Mouse (Mus musculus) left cerebral cortex, postnatal 14 days (tissue): ENCODE measurements around the gene Sulf2. TPM values are rescaled to one million over a fixed set of nuclear protein-coding genes. Genes with fewer than 3 reads are reported as not detected.

Experiments used
- DNase-seq, 2 experiments: peaks; one replicate each; pipeline ENCODE4 v3.0.0; 2021 to 2022; ENCODE audit warnings: low spot score in 2 of 2, mixed read lengths in 1 of 2
- intact Hi-C: fragments of 180-260 bp; cut with DNase I; formaldehyde crosslinking; loops from one replicate; pipeline ENCODE4 v1.15.1; 2025
- total RNA-seq, 2 experiments: library from RNA; stranded (reverse); gene quantifications; 2 replicates each; pipeline ENCODE4 v1.2.3; 2021

The Sulf2 gene
- total RNA-seq, 2 experiments from 2014 or later = 143 to 153 TPM

GRCm38 (mm10) chr2:166102893-166103292, 52.6 kb downstream of the Sulf2 start:
- intact Hi-C loops = loop anchor here (10.0 kb wide), 1 partner anchor 332 kb away; no protein-coding TSS in a partner anchor
- no peak for DNase-seq

- DNase-seq = peak in 1 of 2 experiments; percentile 67
- intact Hi-C loops = loop anchor here (10.0 kb wide), 1 partner anchor 334 kb away; no protein-coding TSS in a partner anchor
Observed at GRCm38 (mm10) chr2:166100309-166101262, 54.9 kb downstream of the Sulf2 start.

DNA sequence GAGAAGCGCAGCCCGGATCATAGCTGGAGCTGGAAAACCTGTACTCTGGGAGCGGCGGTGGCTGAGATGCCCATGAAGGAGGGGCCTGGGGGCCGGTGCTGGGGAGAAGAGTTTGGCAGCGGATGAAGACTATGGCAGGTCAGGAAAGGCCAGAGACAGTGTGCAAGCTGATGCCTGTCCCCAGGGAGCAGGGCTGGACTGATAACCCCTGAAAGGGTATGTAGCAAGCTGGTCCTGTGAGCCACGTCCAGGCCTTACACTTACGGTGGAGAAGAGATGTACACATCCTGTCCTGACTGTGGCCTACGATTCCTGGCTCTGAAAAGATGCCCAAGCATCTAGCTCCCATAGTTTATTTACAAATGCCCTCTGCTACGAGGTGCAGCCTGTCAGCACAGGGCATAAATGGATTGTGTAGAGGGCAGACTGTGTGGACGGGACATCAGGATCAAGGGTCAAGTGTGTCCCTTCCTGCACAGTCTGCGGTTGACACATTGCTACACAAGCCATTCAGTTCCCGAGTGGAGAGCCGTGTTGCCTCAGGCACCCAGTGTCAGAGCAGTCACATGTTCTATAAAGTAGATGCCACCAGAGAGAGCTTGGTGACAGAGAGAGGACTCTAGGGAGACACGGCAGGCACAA, 57.0 kb downstream of the Sulf2 start:
- DNase-seq = no peak

GRCm38 (mm10) chr2:166097443-166098291, 57.8 kb downstream of the Sulf2 start:
- intact Hi-C loops = no loop called here
- DNase-seq = no peak

More for the DNA sequence above, 57.0 kb downstream of the Sulf2 start:
- intact Hi-C loops = no loop called here

DNA sequence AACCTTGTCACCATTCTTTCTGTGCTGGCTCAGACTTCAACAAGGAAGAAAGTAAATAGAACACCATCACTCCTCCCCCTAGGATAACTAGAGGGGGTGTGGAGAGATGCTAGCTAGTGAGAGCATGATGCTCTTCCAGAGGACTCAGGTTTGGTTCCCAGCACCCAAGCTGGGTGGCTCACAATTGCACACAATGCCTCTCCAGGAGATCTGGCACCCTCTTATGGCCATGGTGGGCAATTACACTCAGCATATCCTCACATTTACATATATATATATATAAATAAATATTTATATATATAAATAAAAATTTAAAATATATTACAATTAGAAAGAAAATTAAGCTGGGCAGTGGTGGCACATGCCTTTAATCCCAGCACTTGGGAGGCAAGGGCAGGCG, 58.6 kb downstream of the Sulf2 start:
- no peak for DNase-seq

DNA sequence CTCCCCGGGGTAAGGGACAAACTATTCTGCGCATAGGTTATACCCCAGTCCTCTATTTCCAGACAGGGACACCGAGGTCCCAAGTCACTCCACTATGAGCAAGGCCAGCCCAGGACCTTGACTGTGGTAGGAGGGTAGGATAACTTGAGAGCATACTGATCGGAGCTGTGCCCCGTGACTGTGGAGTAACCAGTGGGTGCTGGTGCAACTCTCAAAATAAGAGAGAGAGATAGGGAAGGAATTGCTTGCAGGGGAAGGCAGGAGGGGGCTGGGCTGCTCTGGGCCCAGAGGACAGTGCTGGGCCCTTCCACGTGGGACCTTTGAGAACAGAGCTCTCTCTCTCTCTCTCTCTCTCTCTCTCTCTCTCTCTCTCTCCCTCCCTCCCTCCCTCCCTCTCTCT, 59.2 kb downstream of the Sulf2 start:
- intact Hi-C loops = no loop called here
- no peak for DNase-seq

More for the DNA sequence above, 58.6 kb downstream of the Sulf2 start:
- intact Hi-C loops = no loop called here

GRCm38 (mm10) chr2:166092412-166092811, 63.1 kb downstream of the Sulf2 start:
- intact Hi-C loops = no loop called here
- no peak for DNase-seq

GRCm38 (mm10) chr2:166091599-166091998, 63.9 kb downstream of the Sulf2 start:
- intact Hi-C loops = no loop called here
- DNase-seq = no peak

GRCm38 (mm10) chr2:166090131-166090581, 65.3 kb downstream of the Sulf2 start:
- intact Hi-C loops = no loop called here
- DNase-seq = no peak

- DNase-seq = no peak
- intact Hi-C loops = no loop called here
Observed at GRCm38 (mm10) chr2:166088991-166089390, 66.5 kb downstream of the Sulf2 start.

GRCm38 (mm10) chr2:166086457-166087233, 68.8 kb downstream of the Sulf2 start:
- no peak for DNase-seq
- intact Hi-C loops = no loop called here

GRCm38 (mm10) chr2:166085780-166086179, 69.7 kb downstream of the Sulf2 start:
- intact Hi-C loops = loop anchor here (2.0 kb wide), 1 partner anchor 479 kb away; no protein-coding TSS in a partner anchor
- no peak for DNase-seq

DNA sequence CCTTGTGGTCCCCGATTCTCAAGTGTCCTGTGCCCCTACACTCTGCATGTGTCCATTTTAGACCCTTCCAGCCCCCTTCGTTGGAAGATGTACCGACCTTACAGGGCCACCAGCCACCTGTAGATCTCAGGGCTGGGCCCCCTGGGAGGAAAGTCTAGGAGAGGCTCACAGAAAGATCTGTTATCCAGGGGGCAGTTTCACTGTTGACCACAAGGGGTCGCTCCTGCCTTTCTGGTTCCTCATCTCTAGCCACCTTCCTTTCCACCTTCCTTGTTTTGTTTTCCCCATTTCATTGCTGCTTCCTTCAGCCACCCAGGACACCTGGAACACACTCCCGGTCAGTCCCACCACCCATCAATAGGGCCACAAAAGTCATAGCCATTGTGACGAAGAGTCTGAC, 70.5 kb downstream of the Sulf2 start:
- peak; percentile 75 to 80 for DNase-seq
- intact Hi-C loops = loop anchor here (2.0 kb wide), 1 partner anchor 480 kb away; no protein-coding TSS in a partner anchor

GRCm38 (mm10) chr2:166084111-166084510, 71.4 kb downstream of the Sulf2 start:
- DNase-seq = no peak

DNA sequence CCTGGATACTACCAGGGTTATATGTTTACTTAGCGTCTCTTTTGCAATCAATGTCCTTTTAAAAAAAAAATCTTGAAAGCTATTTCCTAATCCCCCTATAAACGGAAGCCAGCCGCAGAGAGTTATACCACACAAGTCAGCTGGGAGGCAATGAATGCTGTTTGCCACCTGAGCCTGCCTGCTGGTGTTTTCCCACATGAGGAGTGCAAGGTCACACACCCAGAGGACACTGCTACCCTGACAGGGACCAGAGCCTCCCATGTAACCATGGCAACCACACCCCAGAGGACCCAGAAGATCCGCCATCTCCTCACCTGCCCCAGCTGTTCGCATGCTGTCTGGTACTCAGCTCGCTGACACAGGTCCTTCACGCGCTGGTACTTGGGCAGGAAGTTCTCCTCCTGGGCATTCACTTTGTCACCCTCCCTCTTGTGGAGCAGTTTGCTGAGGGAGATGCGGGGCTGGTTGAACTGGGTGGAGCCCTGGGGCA, 71.9 kb downstream of the Sulf2 start:
- intact Hi-C loops = loop anchor here (2.0 kb wide), 1 partner anchor 481 kb away; no protein-coding TSS in a partner anchor
- DNase-seq = no peak

More at GRCm38 (mm10) chr2:166084111-166084510, 71.4 kb downstream of the Sulf2 start:
- intact Hi-C loops = loop anchor here (2.0 kb wide), 1 partner anchor 481 kb away; no protein-coding TSS in a partner anchor

DNA sequence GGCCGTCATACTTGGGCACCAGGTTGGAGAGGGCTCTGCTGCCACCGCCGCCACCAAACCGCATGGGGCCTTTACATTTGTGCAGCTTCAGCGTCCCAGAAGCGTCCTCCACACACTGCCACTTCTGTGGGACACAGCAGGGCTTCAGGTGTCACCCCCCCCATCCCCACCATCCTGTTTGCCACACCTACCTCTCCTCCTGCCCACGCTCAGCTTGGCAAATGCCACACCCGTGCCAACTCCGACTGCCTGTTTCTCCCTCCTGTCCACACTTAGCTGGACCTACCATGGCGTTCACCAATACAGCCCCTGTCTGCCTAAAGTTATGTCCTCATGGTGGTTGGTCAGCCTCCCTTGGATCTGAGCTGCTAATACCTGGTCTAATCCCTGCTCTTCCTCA, 72.8 kb downstream of the Sulf2 start:
- DNase-seq = no peak
- intact Hi-C loops = no loop called here

GRCm38 (mm10) chr2:166082193-166082592, 73.3 kb downstream of the Sulf2 start:
- peak; percentile 77 to 82 for DNase-seq
- intact Hi-C loops = no loop called here
